Mouse (Mus musculus) MEL (cell line): Measurements from ENCODE around the gene Ptms. TPM values are rescaled to one million over a fixed set of nuclear protein-coding genes. Genes with fewer than 3 reads are reported as not detected.

Experiments used
- DNase-seq: peaks from one replicate; pipeline ENCODE4 v3.0.0; 2011; ENCODE audit warnings: low read depth, low spot score
- H3K27ac ChIP-seq: 2 replicates; pipeline ENCODE4 v1.5.1; 2012; ENCODE audit warnings: low read depth, mild to moderate bottlenecking, control low read depth, low read length, moderate library complexity; ENCODE audit not compliant: control insufficient read depth
- H3K27me3 ChIP-seq, 2 experiments: fragments of 150-350 bp in 1 of 2; sonication (generic) in 1 of 2; 2 replicates each; pipeline ENCODE4 v1.6.1; 2012; ENCODE audit warnings: low read length in 2 of 2, mild to moderate bottlenecking in 2 of 2, improper control_type of control experiment in 1 of 2, moderate library complexity in 1 of 2; ENCODE audit not compliant: insufficient read depth in 2 of 2, control insufficient read depth in 1 of 2
- H3K36me3 ChIP-seq, 2 experiments: 2 replicates each; pipeline ENCODE4 v1.6.1; 2012 to 2014; ENCODE audit warnings: low read length in 2 of 2, improper control_type of control experiment in 1 of 2, inconsistent platforms in 1 of 2, mild to moderate bottlenecking in 1 of 2; ENCODE audit not compliant: insufficient read depth in 2 of 2, control insufficient read depth in 1 of 2
- H3K4me1 ChIP-seq, 2 experiments: fragments of 150-350 bp in 1 of 2; sonication (generic) in 1 of 2; 2 replicates each; pipeline ENCODE4 v1.6.1; 2012; ENCODE audit warnings: low read length in 2 of 2, improper control_type of control experiment in 1 of 2, mild to moderate bottlenecking in 1 of 2; ENCODE audit not compliant: insufficient read depth in 2 of 2, control insufficient read depth in 1 of 2
- H3K4me3 ChIP-seq, 2 experiments: fragments of 150-350 bp in 1 of 2; sonication (generic) in 1 of 2; 2 replicates each; pipeline ENCODE4 v1.5.1; 2012; ENCODE audit warnings: low read depth in 2 of 2, low read length in 2 of 2, mild to moderate bottlenecking in 2 of 2, moderate library complexity in 2 of 2, control low read depth in 1 of 2, improper control_type of control experiment in 1 of 2; ENCODE audit not compliant: control insufficient read depth in 1 of 2, insufficient read depth in 1 of 2
- H3K79me2 ChIP-seq: 2 replicates; pipeline ENCODE4 v1.6.1; 2012; ENCODE audit warnings: mild to moderate bottlenecking, low read length, moderate library complexity; ENCODE audit not compliant: control insufficient read depth, poor library complexity, insufficient read depth
- H3K9ac ChIP-seq: 2 replicates; pipeline ENCODE4 v1.6.1; 2012; ENCODE audit warnings: low read depth, mild to moderate bottlenecking, control low read depth, low read length, moderate library complexity; ENCODE audit not compliant: control insufficient read depth, poor library complexity, severe bottlenecking
- H3K9me3 ChIP-seq: fragments of 150-350 bp; sonication (generic); replicated peaks from 2 replicates; pipeline ENCODE4 v1.6.1; 2012; ENCODE audit warnings: mild to moderate bottlenecking, low read length, improper control_type of control experiment, moderate library complexity; ENCODE audit not compliant: insufficient read depth
- BHLHE40 ChIP-seq: IDR thresholded peaks from 2 replicates; pipeline ENCODE4 v1.6.1; 2012; ENCODE audit warnings: low read depth, mild to moderate bottlenecking, inconsistent platforms, low read length, improper control_type of control experiment, borderline replicate concordance
- CHD1 ChIP-seq: IDR thresholded peaks from 2 replicates; pipeline ENCODE4 v1.6.1; 2012; ENCODE audit warnings: low read depth, mild to moderate bottlenecking, inconsistent platforms, low read length, improper control_type of control experiment
- CHD2 ChIP-seq: IDR thresholded peaks from 2 replicates; pipeline ENCODE4 v1.6.1; 2011; ENCODE audit warnings: low read length, improper control_type of control experiment
- CTCF ChIP-seq, 3 experiments: IDR thresholded peaks in 2 of 3; conservative IDR thresholded peaks in 1 of 3; 2 replicates each; pipeline ENCODE4 v1.5.1; 2011 to 2012; ENCODE audit warnings: low read length in 3 of 3, low read depth in 2 of 3, mild to moderate bottlenecking in 2 of 3, improper control_type of control experiment in 1 of 3, inconsistent platforms in 1 of 3, mixed read lengths in 1 of 3, moderate library complexity in 1 of 3; ENCODE audit not compliant: control insufficient read depth in 1 of 3, insufficient read depth in 1 of 3, poor library complexity in 1 of 3, severe bottlenecking in 1 of 3
- E2F4 ChIP-seq: IDR thresholded peaks from 2 replicates; pipeline ENCODE4 v1.6.1; 2011; ENCODE audit warnings: low read depth, low read length, improper control_type of control experiment, borderline replicate concordance
- ELF1 ChIP-seq: IDR thresholded peaks from 2 replicates; pipeline ENCODE4 v1.6.1; 2014; ENCODE audit warnings: low read depth, mild to moderate bottlenecking, inconsistent platforms, low read length, improper control_type of control experiment, moderate library complexity
- EP300 ChIP-seq, 2 experiments: IDR thresholded peaks; 2 replicates each; pipeline ENCODE4 v1.6.1; 2011; ENCODE audit warnings: improper control_type of control experiment in 2 of 2, low read length in 2 of 2, low read depth in 1 of 2, mild to moderate bottlenecking in 1 of 2
- GABPA ChIP-seq: IDR thresholded peaks from 2 replicates; pipeline ENCODE4 v1.6.1; 2012; ENCODE audit warnings: low read depth, mild to moderate bottlenecking, inconsistent platforms, low read length, improper control_type of control experiment, moderate library complexity
- GATA1 ChIP-seq: IDR thresholded peaks from 2 replicates; pipeline ENCODE4 v1.6.1; 2011; ENCODE audit warnings: low read depth, low read length, improper control_type of control experiment
- HCFC1 ChIP-seq: IDR thresholded peaks from 2 replicates; pipeline ENCODE4 v1.6.1; 2012; ENCODE audit warnings: low read depth, mild to moderate bottlenecking, inconsistent platforms, low read length, improper control_type of control experiment, moderate library complexity
- JUND ChIP-seq: IDR thresholded peaks from 2 replicates; pipeline ENCODE4 v1.6.1; 2011; ENCODE audit warnings: low read depth, mild to moderate bottlenecking, improper control_type of control experiment, low read length
- KAT2A ChIP-seq: conservative IDR thresholded peaks from 2 replicates; pipeline ENCODE4 v1.6.1; 2012; ENCODE audit warnings: low read depth, low read length, improper control_type of control experiment, inconsistent platforms
- MAFK ChIP-seq: IDR thresholded peaks from 2 replicates; pipeline ENCODE4 v1.6.1; 2011; ENCODE audit warnings: low read depth, mild to moderate bottlenecking, low read length, improper control_type of control experiment, borderline replicate concordance
- MAX ChIP-seq: IDR thresholded peaks from 2 replicates; pipeline ENCODE4 v1.6.1; 2011; ENCODE audit warnings: low read length, improper control_type of control experiment
- MAZ ChIP-seq: IDR thresholded peaks from 2 replicates; pipeline ENCODE4 v1.6.1; 2012; ENCODE audit warnings: low read depth, mild to moderate bottlenecking, inconsistent platforms, low read length, improper control_type of control experiment
- MEF2A ChIP-seq: IDR thresholded peaks from 2 replicates; pipeline ENCODE4 v1.6.1; 2014; ENCODE audit warnings: low read depth, mild to moderate bottlenecking, inconsistent platforms, low read length, improper control_type of control experiment; ENCODE audit not compliant: poor library complexity, insufficient replicate concordance, severe bottlenecking; ENCODE audit errors: extremely low read depth
- MXI1 ChIP-seq: IDR thresholded peaks from 2 replicates; pipeline ENCODE4 v1.6.1; 2011; ENCODE audit warnings: mild to moderate bottlenecking, low read depth, low read length, improper control_type of control experiment
- MYB ChIP-seq: IDR thresholded peaks from 2 replicates; pipeline ENCODE4 v1.6.1; 2011; ENCODE audit warnings: mild to moderate bottlenecking, low read depth, low read length, improper control_type of control experiment
- MYC ChIP-seq: IDR thresholded peaks from 2 replicates; pipeline ENCODE4 v1.6.1; 2011; ENCODE audit warnings: low read depth, mild to moderate bottlenecking, low read length, improper control_type of control experiment, moderate library complexity
- NELFE ChIP-seq: IDR thresholded peaks from 2 replicates; pipeline ENCODE4 v1.6.1; 2011; ENCODE audit warnings: low read depth, low read length, improper control_type of control experiment
- NRF1 ChIP-seq: IDR thresholded peaks from 2 replicates; pipeline ENCODE4 v1.6.1; 2014; ENCODE audit warnings: low read depth, mild to moderate bottlenecking, inconsistent platforms, low read length, improper control_type of control experiment, moderate library complexity; ENCODE audit not compliant: poor library complexity, insufficient read depth, severe bottlenecking
- POLR2A ChIP-seq, 2 experiments: IDR thresholded peaks; 2 replicates each; pipeline ENCODE4 v1.6.1; 2011 to 2012; ENCODE audit warnings: low read length in 2 of 2, mild to moderate bottlenecking in 2 of 2, control low read depth in 1 of 2, improper control_type of control experiment in 1 of 2, low read depth in 1 of 2, moderate library complexity in 1 of 2; ENCODE audit not compliant: control insufficient read depth in 1 of 2, insufficient read depth in 1 of 2, poor library complexity in 1 of 2
- POLR2AphosphoS2 ChIP-seq: IDR thresholded peaks from 2 replicates; pipeline ENCODE4 v1.6.1; 2011; ENCODE audit warnings: low read length, improper control_type of control experiment
- RAD21 ChIP-seq: IDR thresholded peaks from 2 replicates; pipeline ENCODE4 v1.6.1; 2011; ENCODE audit warnings: mild to moderate bottlenecking, low read depth, low read length, improper control_type of control experiment
- RCOR1 ChIP-seq: IDR thresholded peaks from 2 replicates; pipeline ENCODE4 v1.6.1; 2012; ENCODE audit warnings: low read depth, mild to moderate bottlenecking, inconsistent platforms, low read length, improper control_type of control experiment
- SIN3A ChIP-seq: IDR thresholded peaks from 2 replicates; pipeline ENCODE4 v1.6.1; 2012; ENCODE audit warnings: low read length, improper control_type of control experiment, inconsistent platforms
- SMC3 ChIP-seq: IDR thresholded peaks from 2 replicates; pipeline ENCODE4 v1.6.1; 2011; ENCODE audit warnings: low read depth, low read length, improper control_type of control experiment
- TAL1 ChIP-seq: IDR thresholded peaks from 2 replicates; pipeline ENCODE4 v1.6.1; 2012; ENCODE audit warnings: mild to moderate bottlenecking, inconsistent platforms, low read length, moderate library complexity, mixed read lengths
- TBP ChIP-seq: IDR thresholded peaks from 2 replicates; pipeline ENCODE4 v1.8.0; 2011; ENCODE audit warnings: low read depth, low read length, improper control_type of control experiment
- TCF12 ChIP-seq: IDR thresholded peaks from 2 replicates; pipeline ENCODE4 v1.6.1; 2014; ENCODE audit warnings: low read depth, mild to moderate bottlenecking, inconsistent platforms, low read length, improper control_type of control experiment, moderate library complexity
- UBTF ChIP-seq: IDR thresholded peaks from 2 replicates; pipeline ENCODE4 v1.6.1; 2012; ENCODE audit warnings: low read depth, mild to moderate bottlenecking, inconsistent platforms, low read length, improper control_type of control experiment, moderate library complexity, borderline replicate concordance; ENCODE audit not compliant: insufficient read depth
- USF1 ChIP-seq: IDR thresholded peaks from 2 replicates; pipeline ENCODE4 v1.6.1; 2014; ENCODE audit warnings: low read depth, mild to moderate bottlenecking, inconsistent platforms, low read length, improper control_type of control experiment, moderate library complexity
- ZC3H11A ChIP-seq: IDR thresholded peaks from 2 replicates; pipeline ENCODE4 v1.6.1; 2012; ENCODE audit warnings: low read depth, mild to moderate bottlenecking, inconsistent platforms, low read length, improper control_type of control experiment
- ZKSCAN1 ChIP-seq: IDR thresholded peaks from 2 replicates; pipeline ENCODE4 v1.6.1; 2012; ENCODE audit warnings: low read depth, mild to moderate bottlenecking, inconsistent platforms, low read length, improper control_type of control experiment, moderate library complexity
- ZMIZ1 ChIP-seq: IDR thresholded peaks from 2 replicates; pipeline ENCODE4 v1.6.1; 2012; ENCODE audit warnings: low read depth, mild to moderate bottlenecking, inconsistent platforms, low read length, improper control_type of control experiment, moderate library complexity
- ZNF384 ChIP-seq: IDR thresholded peaks from 2 replicates; pipeline ENCODE4 v1.6.1; 2012; ENCODE audit warnings: low read depth, mild to moderate bottlenecking, inconsistent platforms, low read length, improper control_type of control experiment
- polyA plus RNA-seq, 2 experiments: library from polyadenylated mRNA; stranded (reverse) in 1 of 2; unstranded in 1 of 2; fragments of >175 nt in 1 of 2; fragments of >200 nt in 1 of 2; gene quantifications; 2 replicates each; pipeline versions ENCODE4 v1.2.1 to v1.2.4; 2012; ENCODE audit warnings: low replicate concordance in 2 of 2, low read depth in 1 of 2; ENCODE audit not compliant: insufficient read length in 2 of 2, insufficient read depth in 1 of 2, missing spikeins in 1 of 2
- total RNA-seq: library from RNA; depleted of rRNA; stranded (reverse); fragments of 300-350 nt; gene quantifications from 2 replicates; pipeline ENCODE4 v1.2.3, GENCODE M21; 2012

Ptms gene
- total and polyA plus RNA-seq, 3 experiments = 31.8 to 177 TPM; not detected in 1

DNA sequence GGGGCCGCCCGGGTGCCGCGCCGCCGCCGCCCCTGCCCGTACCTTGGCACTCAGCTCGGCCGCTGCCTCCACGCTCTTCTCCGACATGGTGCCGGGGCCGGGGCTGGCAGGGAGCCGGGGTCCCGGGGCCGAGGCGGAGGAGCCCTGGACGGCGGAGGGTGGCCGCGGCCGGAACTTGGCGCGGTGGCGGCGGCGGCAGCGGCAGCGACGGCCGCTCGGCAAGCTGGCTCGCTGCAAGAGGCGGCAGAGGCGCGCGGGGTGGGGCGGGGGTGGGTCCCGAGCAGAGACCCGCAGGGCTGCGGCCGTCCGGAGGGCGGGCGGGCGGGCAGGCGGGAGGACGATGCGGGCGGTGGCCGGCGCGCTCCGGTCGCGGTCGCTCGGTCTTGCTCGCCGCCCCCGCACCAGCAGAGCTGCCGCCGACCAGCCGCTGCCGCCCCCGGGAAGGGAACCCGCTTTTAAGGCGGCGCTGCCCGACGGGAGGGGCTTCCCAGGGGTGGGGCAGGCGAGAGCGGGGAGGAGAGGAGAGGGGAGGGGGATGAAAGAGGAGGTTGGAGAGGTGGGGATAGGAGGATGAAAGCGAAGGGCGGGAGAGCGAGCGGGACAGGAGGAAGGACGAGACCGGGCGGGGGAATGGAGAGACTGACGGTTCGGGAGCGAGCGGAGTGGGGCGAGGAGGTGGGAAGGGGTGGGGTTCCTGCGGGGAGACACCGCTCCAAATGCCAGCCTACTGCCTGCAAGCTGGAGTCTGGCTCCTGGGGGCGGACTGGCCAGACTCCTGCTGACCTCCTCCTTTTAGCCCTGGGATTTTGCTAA is 2.2 kb downstream of the Ptms start:
- peak; percentile 84 for DNase-seq
- H3K9me3 ChIP-seq = no peaks in the 10 kb centered on the region
- H3K9ac ChIP-seq = peak overlapping the region; percentile 94
- H3K79me2 ChIP-seq = peaks cover 6% of the 10 kb centered on the region; the same call in 1 of the 2 replicates
- H3K4me1 ChIP-seq = peaks cover 28 to 56% of the 10 kb centered on the region in 2 experiments
- H3K27me3 ChIP-seq = no peaks in the 10 kb centered on the region
- TF ChIP-seq BHLHE40 = no peak
- TF ChIP-seq GATA1 = no peak
- TF ChIP-seq POLR2AphosphoS2 = peak; percentile 51; the same call in 1 of the 2 replicates
- no peak for TF ChIP-seq TAL1
- peak; percentile 58 for TF ChIP-seq SIN3A
- peak; percentile 23; the same call in 1 of the 2 replicates for TF ChIP-seq MXI1
- TF ChIP-seq MAZ = peak; percentile 99
- TF ChIP-seq JUND = no peak
- no peak for TF ChIP-seq CHD2
- TF ChIP-seq MEF2A = no peak
- TF ChIP-seq CTCF (IDR thresholded peaks at IDR 0.05 in 2 of 3, conservative IDR thresholded peaks at IDR 0.05 in 1 of 3; ENCODE audit: control insufficient read depth in 1 of 3, insufficient read depth in 1 of 3, low read depth in 2 of 3, low read length in 3 of 3, poor library complexity in 1 of 3, severe bottlenecking in 1 of 3) = 0 out of 6 replicates have a peak, but pooled peaks of 1 of the 3 experiments have one; percentile 3
- no peak for TF ChIP-seq CHD1
- no peak for TF ChIP-seq SMC3
- peak; percentile 27; the same call in 1 of the 2 replicates for TF ChIP-seq TBP
- TF ChIP-seq HCFC1 = peak; percentile 37
- TF ChIP-seq USF1 = no peak
- no peak for TF ChIP-seq MYC
- peak; percentile 52 to 63; a peak in 3 of 4 replicates for TF ChIP-seq POLR2A (IDR thresholded peaks at IDR 0.05; ENCODE audit: control insufficient read depth in 1 of 2, insufficient read depth in 1 of 2, low read depth in 1 of 2, low read length in 2 of 2, poor library complexity in 1 of 2)
- no peak for TF ChIP-seq EP300 (IDR thresholded peaks at IDR 0.05; ENCODE audit: low read depth in 1 of 2, low read length in 2 of 2)
- no peak for TF ChIP-seq MAX
- no peak for TF ChIP-seq GABPA
- no peak; the same call in 1 of the 2 replicates for TF ChIP-seq TCF12
- TF ChIP-seq ELF1 = 0 out of 2 replicates have a peak, but pooled peaks have one; percentile 40
- no peak for TF ChIP-seq ZNF384
- TF ChIP-seq MYB = no peak
- no peak for TF ChIP-seq ZKSCAN1
- peak; percentile 60 for TF ChIP-seq NELFE
- TF ChIP-seq KAT2A = no peak
- TF ChIP-seq ZC3H11A = no peak
- TF ChIP-seq ZMIZ1 = peak; percentile 96
- TF ChIP-seq MAFK = no peak
- TF ChIP-seq NRF1 = 0 out of 2 replicates have a peak, but pooled peaks have one; percentile 8
- TF ChIP-seq E2F4 = no peak
- peak; percentile 32; the same call in 1 of the 2 replicates for TF ChIP-seq RCOR1
- TF ChIP-seq UBTF = 0 out of 2 replicates have a peak, but pooled peaks have one; percentile 34
- no peak for TF ChIP-seq RAD21
- H3K36me3 ChIP-seq = peaks cover 0 to 42% of the 10 kb centered on the region in 2 experiments; a peak in 2 of 4 replicates
- H3K27ac ChIP-seq = peak overlapping the region; percentile 36; the same call in 1 of the 2 replicates
- H3K4me3 ChIP-seq = peak overlapping the region; percentile 54 to 75
